Mouse (Mus musculus) liver, postnatal 0 days (tissue): ENCODE measurements around the gene Asic1.

Source experiments
- CTCF ChIP-seq: sonication (generic); IDR thresholded peaks from 2 replicates; pipeline ENCODE4 v1.5.1; 2016; ENCODE audit warnings: antibody characterized with exemption, low read depth
- EP300 ChIP-seq: IDR thresholded peaks from 2 replicates; pipeline ENCODE4 v1.6.1; 2016; ENCODE audit warnings: antibody characterized with exemption, low read depth, mild to moderate bottlenecking

GRCm38 (mm10) chr15:99711491-99711890, 41.3 kb downstream of the Asic1 start:
- TF ChIP-seq EP300: no peak
- no peak for TF ChIP-seq CTCF
